Mouse (Mus musculus): ENCODE results near the gene Med22.

Gene Med22

GRCm38 (mm10) chr2:26870666-26871065, 39.8 kb downstream of the Med22 start:
- no peak for DNase-seq (ENCODE audit: low read depth, low spot score)

DNA sequence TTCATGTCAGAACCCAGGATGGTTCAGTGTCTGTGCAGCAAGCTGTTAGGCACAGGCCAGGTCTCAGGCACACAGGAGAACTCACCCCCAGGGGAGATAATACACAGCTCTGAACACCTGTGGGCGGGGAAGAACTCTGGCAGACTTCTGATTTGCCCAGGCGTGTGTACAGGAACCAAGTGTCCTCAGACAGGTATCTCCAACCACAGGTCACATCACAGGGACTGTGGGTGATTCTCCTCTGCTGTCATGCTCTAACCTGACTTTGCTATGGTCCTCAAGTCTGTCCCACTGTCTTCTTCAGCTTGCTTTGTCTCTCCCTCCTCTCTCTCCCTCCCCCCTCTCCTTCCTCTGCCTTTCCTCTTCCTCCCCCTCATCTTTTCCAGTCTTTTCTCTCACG, 45.6 kb downstream of the Med22 start, which contains the start of gene Abo:
Abo (minus strand) TSS at position 101 of the 400 bp plus-strand sequence.
- DNase-seq (ENCODE audit: low read depth, low spot score) = no peak

DNA sequence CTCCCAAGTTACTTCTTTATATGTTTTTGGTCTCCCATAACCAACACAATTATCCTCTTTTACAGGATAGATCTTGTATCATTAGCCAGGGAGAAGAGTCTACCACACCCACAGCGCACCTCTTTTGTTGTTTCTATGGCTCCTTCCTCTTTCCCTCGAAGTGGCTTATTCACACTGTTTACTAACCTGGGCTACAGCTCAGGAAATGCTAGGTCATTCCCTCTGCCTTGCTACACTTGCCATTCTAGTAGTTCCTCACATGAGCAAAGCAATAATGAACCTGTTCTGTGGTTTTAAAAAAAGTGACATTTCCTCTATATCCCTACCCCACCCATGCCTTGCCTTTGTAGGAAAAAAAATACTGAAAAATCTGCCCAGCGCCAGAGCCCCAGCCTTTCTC, 47.6 kb downstream of the Med22 start:
- DNase-seq (ENCODE audit: low read depth, low spot score) = no peak

All from brain, adult 2 months (tissue).